Mouse (Mus musculus) thymus, postnatal 10 days (tissue): ENCODE results near the gene Akr1d1.

Experiments
- DNase-seq, 2 experiments: peaks; one replicate each; pipeline ENCODE4 v3.0.0; 2021; ENCODE audit warnings: low spot score in 2 of 2

The Akr1d1 gene

GRCm38 (mm10) chr6:37617431-37618011 is 87.5 kb downstream of the Akr1d1 start:
- DNase-seq, result no peak
